Mouse (Mus musculus) forebrain, embryonic 16.5 days (tissue): Measurements from ENCODE around the gene Skap2. TPM values are rescaled to one million over a fixed set of nuclear protein-coding genes. Genes with fewer than 3 reads are reported as not detected.

ENCODE experiments used
- ATAC-seq: fragments of 200-750 bp; cut with Nextera tagmentation; 2 replicates; pipeline ENCODE4 v1.8.0; 2017; ENCODE audit warnings: mild to moderate bottlenecking, moderate library complexity
- H3K27ac ChIP-seq: fragments of 300-500 bp; sonication (generic); 2 replicates; pipeline ENCODE4 v1.5.1; 2014; ENCODE audit warnings: low read length, control low read depth
- H3K27me3 ChIP-seq: fragments of 300-500 bp; sonication (generic); replicated peaks from 2 replicates; pipeline ENCODE4 v1.6.1; 2014; ENCODE audit warnings: low read length; ENCODE audit not compliant: control insufficient read depth, insufficient read depth
- H3K36me3 ChIP-seq: fragments of 300-500 bp; sonication (generic); 2 replicates; pipeline ENCODE4 v1.6.1; 2014; ENCODE audit not compliant: control insufficient read depth, insufficient read depth
- H3K4me1 ChIP-seq: fragments of 300-500 bp; sonication (generic); replicated peaks from 2 replicates; pipeline ENCODE4 v1.6.1; 2014; ENCODE audit warnings: low read length; ENCODE audit not compliant: control insufficient read depth, insufficient read depth
- H3K4me2 ChIP-seq: fragments of 300-500 bp; sonication (generic); 2 replicates; pipeline ENCODE4 v1.6.1; 2014; ENCODE audit warnings: mild to moderate bottlenecking, low read length, control low read depth
- H3K4me3 ChIP-seq: fragments of 300-500 bp; sonication (generic); replicated peaks from 2 replicates; pipeline ENCODE4 v1.5.1; 2014; ENCODE audit warnings: mild to moderate bottlenecking, low read length, control low read depth
- H3K9ac ChIP-seq: fragments of 300-500 bp; sonication (generic); replicated peaks from 2 replicates; pipeline ENCODE4 v1.6.1; 2014; ENCODE audit warnings: low read depth, low read length, control low read depth
- H3K9me3 ChIP-seq: fragments of 300-500 bp; sonication (generic); 2 replicates; pipeline ENCODE4 v1.6.1; 2016; ENCODE audit warnings: low read length; ENCODE audit not compliant: control insufficient read depth
- WGBS: fragments of 180-500 bp; shearing (Covaris S2); extraction: QIAGEN DNeasy Blood & Tissue Kit; methylation state at CpG from one replicate; pipeline ENCODE4 v1.1.7; 2014; 5-methylcytosine and 5-hydroxymethylcytosine counted together
- polyA plus RNA-seq: library from polyadenylated mRNA; unstranded; fragments of >200 nt; fragmentation: Nextera tagmentation; extraction: Ambion mirVana; gene quantifications from 2 replicates; pipeline ENCODE4 v1.2.1, GENCODE M21; 2015

Gene Skap2
- polyA plus RNA-seq, 1 experiment from 2014 or later, result 5.5 TPM

GRCm38 (mm10) chr6:51810906-51811305, 201.4 kb downstream of the Skap2 start:
- H3K4me3 ChIP-seq, result no peak overlapping the region
- H3K4me1 ChIP-seq, result no peaks in the 10 kb centered on the region
- H3K4me2 ChIP-seq, result no peak overlapping the region
- H3K9ac ChIP-seq, result no peak overlapping the region
- 88% methylated on average over 4 of the region's 4 CpGs for WGBS
- H3K36me3 ChIP-seq, result no peaks in the 10 kb centered on the region
- no peaks in the 10 kb centered on the region for H3K27me3 ChIP-seq
- no peak for ATAC-seq
- no peaks in the 10 kb centered on the region for H3K9me3 ChIP-seq
- no peak overlapping the region for H3K27ac ChIP-seq

GRCm38 (mm10) chr6:51809164-51809824, 203.1 kb downstream of the Skap2 start:
- no peaks in the 10 kb centered on the region for H3K4me1 ChIP-seq
- H3K9ac ChIP-seq, result no peak overlapping the region
- H3K27me3 ChIP-seq, result no peaks in the 10 kb centered on the region
- H3K4me2 ChIP-seq, result no peak overlapping the region
- H3K9me3 ChIP-seq, result no peaks in the 10 kb centered on the region
- no peak overlapping the region for H3K4me3 ChIP-seq
- no peak for ATAC-seq
- WGBS, result 51% methylated on average over 12 of the region's 12 CpGs
- no peak overlapping the region for H3K27ac ChIP-seq
- H3K36me3 ChIP-seq, result no peaks in the 10 kb centered on the region

DNA sequence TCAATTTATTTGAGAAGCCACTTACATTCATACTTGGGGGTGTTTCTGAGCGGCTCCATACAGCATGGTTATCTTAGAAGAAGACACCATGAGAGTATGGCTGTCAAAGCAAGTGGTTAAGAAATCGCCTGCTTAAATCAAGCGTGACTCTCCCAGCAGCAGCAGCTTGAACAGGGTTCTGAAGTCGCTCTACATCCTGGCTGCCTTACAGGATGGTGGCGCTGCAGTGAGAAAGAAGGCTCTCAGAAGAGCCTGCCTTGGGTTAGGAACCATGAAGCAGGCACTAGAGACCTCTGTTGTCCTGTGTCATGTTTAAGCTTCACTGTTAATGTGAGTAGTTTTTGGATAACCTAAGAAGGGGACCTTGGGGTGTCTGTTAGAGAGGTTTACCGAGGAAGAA, 204.3 kb downstream of the Skap2 start:
- 73% methylated on average over 6 of the region's 6 CpGs for WGBS
- Histone ChIP-seq H3K4me1 (no peaks in the 10 kb centered on the region), H3K4me3 (no peak overlapping the region), H3K9ac (no peak overlapping the region), H3K4me2 (no peak overlapping the region), H3K9me3 (no peaks in the 10 kb centered on the region), H3K27me3 (no peaks in the 10 kb centered on the region), H3K36me3 (no peaks in the 10 kb centered on the region), H3K27ac (no peak overlapping the region)
- ATAC-seq, result no peak

Other genes with a start within 250 kb of the Skap2 start
- not detected in 2 replicates for gene Hoxa1, start 145.8 kb upstream of the Skap2 start, polyA plus RNA-seq
- not detected in 2 replicates for gene Hoxa2, start 152.3 kb upstream of the Skap2 start, polyA plus RNA-seq
- gene 5730596B20Rik, start 164.9 kb upstream of the Skap2 start, polyA plus RNA-seq, result not detected in 2 replicates
- not detected in 2 replicates for gene Hoxa4, start 179.2 kb upstream of the Skap2 start, polyA plus RNA-seq
- not detected in 2 replicates for gene Hoxa5, start 192.0 kb upstream of the Skap2 start, polyA plus RNA-seq
- not detected in 2 replicates for gene Hoxa6, start 196.2 kb upstream of the Skap2 start, polyA plus RNA-seq
- not detected in 2 replicates for gene Hoxa3, start 200.8 kb upstream of the Skap2 start, polyA plus RNA-seq
- not detected in 2 replicates for gene Gm28308, start 200.8 kb upstream of the Skap2 start, polyA plus RNA-seq
- not detected in 2 replicates for gene Hoxa7, start 209.3 kb upstream of the Skap2 start, polyA plus RNA-seq
- 0.30 TPM in 1 of 2 replicates, not detected in the other for gene Hoxa9, start 218.5 kb upstream of the Skap2 start, polyA plus RNA-seq
- gene Hoxa10, start 228.3 kb upstream of the Skap2 start, polyA plus RNA-seq, result 0.29 TPM in 1 of 2 replicates, not detected in the other
- 0.14 TPM in 1 of 2 replicates, not detected in the other for gene Hoxa11, start 233.3 kb upstream of the Skap2 start, polyA plus RNA-seq
- gene Hoxa13, start 248.3 kb upstream of the Skap2 start, polyA plus RNA-seq, result not detected in 2 replicates